Mouse (Mus musculus) cortical plate, adult 2 months (tissue): Measurements from ENCODE around the gene Cdk5.

Experiments used
- CTCF ChIP-seq: fragments of 200-500 bp; IDR thresholded peaks from 2 replicates; pipeline ENCODE4 v1.5.1; 2011; ENCODE audit warnings: mild to moderate bottlenecking, control low read depth, low read length; ENCODE audit not compliant: insufficient read depth; ENCODE audit errors: extremely low read depth
- POLR2A ChIP-seq: fragments of 200-500 bp; IDR thresholded peaks from 2 replicates; pipeline ENCODE4 v1.6.1; 2011; ENCODE audit warnings: mild to moderate bottlenecking, low read length, control low read depth; ENCODE audit not compliant: insufficient read depth; ENCODE audit errors: extremely low read depth

- TF ChIP-seq CTCF: peak; percentile 46; the same call in 1 of the 2 replicates
- peak; percentile 65; the same call in 1 of the 2 replicates for TF ChIP-seq POLR2A
These were observed 29.0 kb downstream of the Cdk5 start for GRCm38 (mm10) chr5:24394165-24394894.
